In genomic region chr4:22088209-22088787, GRCm38 (mm10) we compare ENCODE assay signal across 27 mouse cellular contexts.
A peak's percentile ranks its signal among the peaks of the same experiment; 100 is the strongest.
DNase-seq lines count a peak whose midpoint lies in the region; ATAC-seq and TF ChIP-seq lines count a peak whose summit lies in the region.
"Had no signal": no experiment of that assay in that cellular context is flagged by ENCODE, and none has a peak within 500 bp of the region (broad histone marks: within the 10 kb centered on the region; RNA-seq: fewer than 3 reads in every experiment).

No protein-coding gene starts in this region.

- H3K4me1 ChIP-seq in forebrain, embryonic 14.5 days (ENCODE audit: control insufficient read depth, insufficient read depth, low read length): no peaks in the 10 kb centered on the region
- no peaks in the 10 kb centered on the region for H3K4me1 ChIP-seq in forebrain, postnatal 0 days (ENCODE audit: insufficient read depth)
- no peaks in the 10 kb centered on the region for H3K4me1 ChIP-seq in midbrain, embryonic 11.5 days (ENCODE audit: control insufficient read depth, insufficient read depth, low read length)
- H3K4me1 ChIP-seq in midbrain, embryonic 16.5 days (ENCODE audit: control insufficient read depth, insufficient read depth, low read length): 0 out of 2 replicates have a peak, but pooled peaks cover 6% of the 10 kb centered on the region
- 0 out of 2 replicates have a peak, but pooled peaks cover 2% of the 10 kb centered on the region for H3K4me1 ChIP-seq in forebrain, embryonic 16.5 days (replicated peaks; ENCODE audit: control insufficient read depth, insufficient read depth, low read length)
- H3K4me1 ChIP-seq in midbrain, embryonic 14.5 days (ENCODE audit: control insufficient read depth, insufficient read depth, low read length): peaks cover 4% of the 10 kb centered on the region; the same call in 1 of the 2 replicates
- H3K4me1 ChIP-seq: embryonic facial prominence, embryonic 12.5 days; heart, embryonic 15.5 days; liver, embryonic 12.5 days; neural tube, embryonic 15.5 days; stomach, embryonic 15.5 days had no signal

- H3K4me3 ChIP-seq in forebrain, embryonic 14.5 days (ENCODE audit: low read depth, low read length): no peak overlapping the region
- H3K4me3 ChIP-seq in forebrain, postnatal 0 days (ENCODE audit: low read depth, low read length): no peak overlapping the region
- H3K4me3 ChIP-seq in midbrain, embryonic 11.5 days (ENCODE audit: low read depth, low read length): no peak overlapping the region
- no peak overlapping the region for H3K4me3 ChIP-seq in midbrain, embryonic 16.5 days (ENCODE audit: low read depth, low read length)
- H3K4me3 ChIP-seq in forebrain, embryonic 16.5 days (replicated peaks; ENCODE audit: low read length): no peak overlapping the region
- no peak overlapping the region for H3K4me3 ChIP-seq in midbrain, embryonic 14.5 days (replicated peaks; ENCODE audit: low read depth, low read length)
- H3K4me3 ChIP-seq: embryonic facial prominence, embryonic 12.5 days; heart, embryonic 15.5 days; limb, embryonic 13.5 days; liver, embryonic 12.5 days; neural tube, embryonic 15.5 days; stomach, embryonic 15.5 days had no signal

- no peaks in the 10 kb centered on the region for H3K27me3 ChIP-seq in forebrain, embryonic 14.5 days (replicated peaks; ENCODE audit: control insufficient read depth, insufficient read depth, low read length)
- H3K27me3 ChIP-seq in forebrain, postnatal 0 days (ENCODE audit: insufficient read depth, low read length): no peaks in the 10 kb centered on the region
- no peaks in the 10 kb centered on the region for H3K27me3 ChIP-seq in midbrain, embryonic 11.5 days (ENCODE audit: control insufficient read depth, insufficient read depth, low read length)
- H3K27me3 ChIP-seq in midbrain, embryonic 16.5 days (ENCODE audit: control insufficient read depth, insufficient read depth, low read depth, low read length): no peaks in the 10 kb centered on the region
- H3K27me3 ChIP-seq in forebrain, embryonic 16.5 days (replicated peaks; ENCODE audit: control insufficient read depth, insufficient read depth, low read length): no peaks in the 10 kb centered on the region
- no peaks in the 10 kb centered on the region for H3K27me3 ChIP-seq in midbrain, embryonic 14.5 days (ENCODE audit: control insufficient read depth, insufficient read depth, low read length)
- H3K27me3 ChIP-seq: embryonic facial prominence, embryonic 12.5 days; heart, embryonic 15.5 days; limb, embryonic 13.5 days; liver, embryonic 12.5 days; neural tube, embryonic 15.5 days; stomach, embryonic 15.5 days had no signal

- no peak overlapping the region for H3K27ac ChIP-seq in forebrain, embryonic 14.5 days (ENCODE audit: low read depth, low read length)
- no peak overlapping the region for H3K27ac ChIP-seq in forebrain, postnatal 0 days (ENCODE audit: low read depth, low read length)
- no peak overlapping the region for H3K27ac ChIP-seq in midbrain, embryonic 11.5 days (ENCODE audit: low read depth, low read length)
- H3K27ac ChIP-seq in midbrain, embryonic 16.5 days (ENCODE audit: low read length): no peak overlapping the region
- no peak overlapping the region for H3K27ac ChIP-seq in forebrain, embryonic 16.5 days (ENCODE audit: low read length)
- no peak overlapping the region for H3K27ac ChIP-seq in midbrain, embryonic 14.5 days (replicated peaks; ENCODE audit: low read depth, low read length)
- H3K27ac ChIP-seq: embryonic facial prominence, embryonic 12.5 days; heart, embryonic 15.5 days; liver, embryonic 12.5 days; neural tube, embryonic 15.5 days; stomach, embryonic 15.5 days had no signal

- H3K9ac ChIP-seq in forebrain, embryonic 14.5 days (ENCODE audit: low read length): no peak overlapping the region
- H3K9ac ChIP-seq in forebrain, postnatal 0 days: no peak overlapping the region
- H3K9ac ChIP-seq in midbrain, embryonic 11.5 days (ENCODE audit: low read length): no peak overlapping the region
- no peak overlapping the region for H3K9ac ChIP-seq in midbrain, embryonic 16.5 days (ENCODE audit: low read depth, low read length)
- no peak overlapping the region for H3K9ac ChIP-seq in forebrain, embryonic 16.5 days (replicated peaks; ENCODE audit: low read depth, low read length)
- H3K9ac ChIP-seq in midbrain, embryonic 14.5 days (replicated peaks; ENCODE audit: low read length): no peak overlapping the region
- H3K9ac ChIP-seq: embryonic facial prominence, embryonic 12.5 days; heart, embryonic 15.5 days; limb, embryonic 13.5 days; liver, embryonic 12.5 days; liver, postnatal 0 days; neural tube, embryonic 15.5 days; stomach, embryonic 15.5 days had no signal

- 18% methylated on average over 3 of the region's 3 CpGs for WGBS in forebrain, embryonic 14.5 days
- 30% methylated on average over 3 of the region's 3 CpGs for WGBS in forebrain, postnatal 0 days
- 43% methylated on average over 3 of the region's 3 CpGs for WGBS in midbrain, embryonic 11.5 days
- 38% methylated on average over 3 of the region's 3 CpGs for WGBS in midbrain, embryonic 16.5 days
- 14% methylated on average over 3 of the region's 3 CpGs for WGBS in forebrain, embryonic 16.5 days
- WGBS in midbrain, embryonic 14.5 days: 25% methylated on average over 3 of the region's 3 CpGs

- H3K9me3 ChIP-seq in forebrain, embryonic 14.5 days (replicated peaks; ENCODE audit: control insufficient read depth, low read length): no peaks in the 10 kb centered on the region
- H3K9me3 ChIP-seq in forebrain, postnatal 0 days (ENCODE audit: low read length): 0 out of 2 replicates have a peak, but pooled peaks cover 4% of the 10 kb centered on the region
- no peaks in the 10 kb centered on the region for H3K9me3 ChIP-seq in midbrain, embryonic 11.5 days (ENCODE audit: control insufficient read depth, low read length)
- no peaks in the 10 kb centered on the region for H3K9me3 ChIP-seq in midbrain, embryonic 16.5 days (replicated peaks; ENCODE audit: control insufficient read depth, low read length, poor library complexity, severe bottlenecking)
- H3K9me3 ChIP-seq in forebrain, embryonic 16.5 days (ENCODE audit: control insufficient read depth, low read length): no peaks in the 10 kb centered on the region
- no peaks in the 10 kb centered on the region for H3K9me3 ChIP-seq in midbrain, embryonic 14.5 days (ENCODE audit: control insufficient read depth, low read length)
- H3K9me3 ChIP-seq: heart, embryonic 15.5 days; liver, embryonic 12.5 days; stomach, embryonic 15.5 days had no signal

- TF ChIP-seq CTCF in forebrain, postnatal 0 days (IDR thresholded peaks at IDR 0.05; ENCODE audit: low read depth): no peak

- DNase-seq in forebrain, embryonic 14.5 days (ENCODE audit: low spot score): peak; percentile 72
- no peak for DNase-seq in forebrain, postnatal 0 days
- DNase-seq in midbrain, embryonic 11.5 days (ENCODE audit: low spot score, missing footprints): no peak
- DNase-seq in midbrain, embryonic 14.5 days: peak; percentile 39
- no peak for DNase-seq in left cerebral cortex, adult 8-10 months (ENCODE audit: low spot score in 2 of 2)
- DNase-seq in layer of hippocampus, adult 9-11 months: no peak
- DNase-seq: adrenal gland, postnatal 14 days; cerebellum, adult 11-12 months; cerebellum, adult 9-11 months; embryo, embryonic 11 days; gastrocnemius, postnatal 10 days; kidney, adult 9 months; kidney, postnatal 10 days; liver, postnatal 0 days; lung, postnatal 36 days; right cerebral cortex, postnatal 25 days; thymus, postnatal 14 days had no signal

- peak; percentile 75 for ATAC-seq in forebrain, embryonic 14.5 days
- no peak for ATAC-seq in forebrain, postnatal 0 days
- ATAC-seq in midbrain, embryonic 11.5 days (ENCODE audit: low FRiP score): peak; percentile 63
- ATAC-seq in midbrain, embryonic 16.5 days: no peak
- peak; percentile 65; the same call in 1 of the 2 replicates for ATAC-seq in forebrain, embryonic 16.5 days
- peak; percentile 50; the same call in 1 of the 2 replicates for ATAC-seq in midbrain, embryonic 14.5 days (ENCODE audit: low FRiP score, low TSS enrichment)
- ATAC-seq: intestine, postnatal 0 days; liver, embryonic 12.5 days; liver, postnatal 0 days; Patski had no signal

- no peaks in the 10 kb centered on the region for H3K36me3 ChIP-seq in forebrain, embryonic 14.5 days (ENCODE audit: control insufficient read depth, insufficient read depth, low read length)
- no peaks in the 10 kb centered on the region for H3K36me3 ChIP-seq in forebrain, postnatal 0 days (ENCODE audit: insufficient read depth)
- H3K36me3 ChIP-seq in midbrain, embryonic 11.5 days (ENCODE audit: control insufficient read depth, insufficient read depth, low read length): no peaks in the 10 kb centered on the region
- H3K36me3 ChIP-seq in midbrain, embryonic 16.5 days (ENCODE audit: control insufficient read depth, insufficient read depth, low read length): no peaks in the 10 kb centered on the region
- H3K36me3 ChIP-seq in forebrain, embryonic 16.5 days (ENCODE audit: control insufficient read depth, insufficient read depth): no peaks in the 10 kb centered on the region
- no peaks in the 10 kb centered on the region for H3K36me3 ChIP-seq in midbrain, embryonic 14.5 days (ENCODE audit: control insufficient read depth, insufficient read depth, low read length)
- H3K36me3 ChIP-seq: embryonic facial prominence, embryonic 12.5 days; heart, embryonic 15.5 days; limb, embryonic 13.5 days; liver, embryonic 12.5 days; neural tube, embryonic 15.5 days; stomach, embryonic 15.5 days had no signal

- H3K4me2 ChIP-seq in forebrain, embryonic 14.5 days (ENCODE audit: low read length): no peak overlapping the region
- no peak overlapping the region for H3K4me2 ChIP-seq in forebrain, postnatal 0 days (ENCODE audit: low read depth)
- H3K4me2 ChIP-seq in midbrain, embryonic 11.5 days: no peak overlapping the region
- no peak overlapping the region for H3K4me2 ChIP-seq in midbrain, embryonic 16.5 days (ENCODE audit: low read length)
- H3K4me2 ChIP-seq in forebrain, embryonic 16.5 days (ENCODE audit: low read length): no peak overlapping the region
- H3K4me2 ChIP-seq in midbrain, embryonic 14.5 days (ENCODE audit: low read length): no peak overlapping the region
- H3K4me2 ChIP-seq: embryonic facial prominence, embryonic 12.5 days; heart, embryonic 15.5 days; limb, embryonic 13.5 days; liver, embryonic 12.5 days; neural tube, embryonic 15.5 days; stomach, embryonic 15.5 days had no signal

Comparison
In these comparisons a context has a peak if more than half of its experiments do, and no peak if none do; other contexts are left out.
1. ATAC-seq: peak in forebrain, embryonic 14.5 days (single experiment), midbrain, embryonic 11.5 days (single experiment), forebrain, embryonic 16.5 days (single experiment) and midbrain, embryonic 14.5 days (single experiment); none in forebrain, postnatal 0 days (single experiment) and midbrain, embryonic 16.5 days (single experiment).
2. DNase-seq: peak in forebrain, embryonic 14.5 days (single experiment) and midbrain, embryonic 14.5 days (single experiment); none in forebrain, postnatal 0 days (single experiment), midbrain, embryonic 11.5 days (single experiment), left cerebral cortex, adult 8-10 months (0 of 2) and layer of hippocampus, adult 9-11 months (single experiment).